Mouse (Mus musculus): ENCODE measurements around the gene 1700040F15Rik. TPM values are rescaled to one million over a fixed set of nuclear protein-coding genes. Genes with fewer than 3 reads are reported as not detected.

The 1700040F15Rik gene
- not detected for total RNA-seq (2023)

GRCm38 (mm10) chrY:61101947-61102346 lies at the start of gene 1700040F15Rik:
TSS of gene 1700040F15Rik (plus strand) at chrY:61102247.

